Mouse (Mus musculus) C2C12 (cell line): ENCODE data around the gene Mprip. TPM values are rescaled to one million over a fixed set of nuclear protein-coding genes. Genes with fewer than 3 reads are reported as not detected.
A peak's percentile ranks its signal among the peaks of the same experiment; 100 is the strongest.

Source experiments
- H3K27me3 ChIP-seq: one replicate; pipeline ENCODE4 v1.6.1; 2011; ENCODE audit not compliant: control insufficient read depth, insufficient read depth, insufficient read length
- H3K36me3 ChIP-seq: one replicate; pipeline ENCODE4 v1.6.1; 2011; ENCODE audit not compliant: control insufficient read depth, insufficient read depth
- H3K4me3 ChIP-seq: one replicate; pipeline ENCODE4 v1.5.1; 2011; ENCODE audit warnings: mild to moderate bottlenecking, control low read depth; ENCODE audit not compliant: poor library complexity, insufficient read depth, severe bottlenecking
- H3K79me2 ChIP-seq: one replicate; pipeline ENCODE4 v1.6.1; 2011; ENCODE audit not compliant: control insufficient read depth, insufficient read depth
- H3K79me3 ChIP-seq: one replicate; pipeline ENCODE4 v1.6.1; 2011; ENCODE audit warnings: low read depth, control low read depth
- H3ac ChIP-seq: one replicate; pipeline ENCODE3; 2011; ENCODE audit warnings: low read depth; ENCODE audit not compliant: control insufficient read depth, insufficient read length
- CEBPB ChIP-seq: IDR thresholded peaks from one replicate; pipeline ENCODE4 v1.6.1; 2011; ENCODE audit warnings: low read depth, mild to moderate bottlenecking, control low read depth, moderate library complexity
- CTCF ChIP-seq: IDR thresholded peaks from one replicate; pipeline ENCODE4 v1.5.1; 2011; ENCODE audit not compliant: control insufficient read depth, insufficient read depth, insufficient read length
- FOSL1 ChIP-seq: IDR thresholded peaks from one replicate; pipeline ENCODE4 v1.8.0; 2011; ENCODE audit warnings: mild to moderate bottlenecking, low read length; ENCODE audit not compliant: poor library complexity, insufficient read depth, severe bottlenecking
- MAX ChIP-seq: IDR thresholded peaks from one replicate; pipeline ENCODE4 v1.6.1; 2011; ENCODE audit warnings: mild to moderate bottlenecking, control low read depth
- MYOD1 ChIP-seq: IDR thresholded peaks from one replicate; pipeline ENCODE4 v1.6.1; 2011; ENCODE audit warnings: low read depth; ENCODE audit not compliant: control insufficient read depth, insufficient read length
- MYOG ChIP-seq: IDR thresholded peaks from one replicate; pipeline ENCODE4 v1.6.1; 2011; ENCODE audit not compliant: control insufficient read depth, insufficient read length; ENCODE audit errors: extremely low read depth
- USF1 ChIP-seq: IDR thresholded peaks from one replicate; pipeline ENCODE4 v1.6.1; 2011; ENCODE audit warnings: low read depth, mild to moderate bottlenecking, control low read depth, moderate library complexity
- polyA plus RNA-seq: library from polyadenylated mRNA; unstranded; fragments of >200 nt; fragmentation: generic; extraction: Trizol; gene quantifications from one replicate; pipeline ENCODE4 v1.2.1, GENCODE M21; 2012; ENCODE audit warnings: missing spikeins

The Mprip gene
- polyA plus RNA-seq, 1 experiment = 257 TPM

GRCm38 (mm10) chr11:59635251-59635795, 25.8 kb upstream of the Mprip start:
- H3K79me3 ChIP-seq = no peaks in the 10 kb centered on the region
- no peaks in the 10 kb centered on the region for H3K79me2 ChIP-seq
- no peak overlapping the region for H3ac ChIP-seq
- peak; percentile 35 for TF ChIP-seq MAX
- TF ChIP-seq MYOG = no peak
- no peak overlapping the region for H3K4me3 ChIP-seq
- no peaks in the 10 kb centered on the region for H3K27me3 ChIP-seq
- H3K36me3 ChIP-seq = no peaks in the 10 kb centered on the region

DNA sequence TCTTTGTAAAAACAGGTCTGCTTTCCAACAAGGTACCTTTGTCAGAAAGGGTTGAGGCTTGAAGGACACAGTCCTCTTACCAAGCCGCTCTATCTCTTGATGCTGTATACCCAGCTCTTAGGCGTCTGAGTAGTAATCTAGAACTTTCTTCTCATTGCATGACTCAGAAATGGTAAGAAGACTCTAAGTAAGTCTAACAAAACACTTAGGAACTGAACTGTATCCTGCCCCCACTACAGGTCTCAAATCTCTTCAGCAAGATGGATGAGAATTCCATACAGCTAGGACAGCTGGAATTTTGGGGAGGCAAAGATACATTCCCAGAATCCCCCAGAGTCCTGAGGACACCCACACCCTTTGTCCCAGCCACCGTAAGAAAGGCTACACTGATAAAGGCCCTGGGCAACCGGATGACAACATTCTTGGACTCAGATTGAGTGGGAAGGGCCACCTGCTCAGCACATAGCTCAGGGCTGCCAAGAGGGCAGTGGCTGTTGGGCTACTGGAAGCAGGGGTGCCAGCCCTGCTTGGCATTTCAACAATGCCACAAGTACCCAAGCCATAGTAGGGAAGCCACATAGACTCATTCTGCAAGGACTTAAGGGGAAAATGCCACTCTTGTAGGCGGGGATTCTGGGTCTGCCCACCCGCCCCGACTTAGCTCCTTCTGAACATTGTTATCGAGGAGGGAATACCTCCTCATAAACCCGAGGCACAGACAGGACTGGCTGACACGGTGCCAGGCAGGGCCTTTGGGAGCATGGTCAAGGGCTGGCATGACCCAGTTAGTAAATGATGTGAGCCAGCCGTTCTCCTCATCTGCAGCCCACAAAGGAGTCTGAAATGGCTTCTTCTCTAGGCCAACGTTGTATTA, 25.0 kb upstream of the Mprip start:
- H3K4me3 ChIP-seq = no peak overlapping the region
- H3K79me3 ChIP-seq = no peaks in the 10 kb centered on the region
- H3K27me3 ChIP-seq = no peaks in the 10 kb centered on the region
- TF ChIP-seq MYOD1 (peak; percentile 88), FOSL1 (no peak), CTCF (no peak), USF1 (no peak), MAX (peak; percentile 83), MYOG (no peak), CEBPB (no peak)
- no peaks in the 10 kb centered on the region for H3K79me2 ChIP-seq
- H3ac ChIP-seq = peak overlapping the region; percentile 33
- no peaks in the 10 kb centered on the region for H3K36me3 ChIP-seq

- H3K27me3 ChIP-seq = no peaks in the 10 kb centered on the region
- H3K36me3 ChIP-seq = no peaks in the 10 kb centered on the region
- no peaks in the 10 kb centered on the region for H3K79me2 ChIP-seq
- TF ChIP-seq MAX (peak; percentile 23), FOSL1 (peak; percentile 44), MYOD1 (no peak)
- H3K79me3 ChIP-seq = no peaks in the 10 kb centered on the region
- H3ac ChIP-seq = peak overlapping the region; percentile 33
- no peak overlapping the region for H3K4me3 ChIP-seq
Measured at GRCm38 (mm10) chr11:59636695-59637414, 24.2 kb upstream of the Mprip start.

DNA sequence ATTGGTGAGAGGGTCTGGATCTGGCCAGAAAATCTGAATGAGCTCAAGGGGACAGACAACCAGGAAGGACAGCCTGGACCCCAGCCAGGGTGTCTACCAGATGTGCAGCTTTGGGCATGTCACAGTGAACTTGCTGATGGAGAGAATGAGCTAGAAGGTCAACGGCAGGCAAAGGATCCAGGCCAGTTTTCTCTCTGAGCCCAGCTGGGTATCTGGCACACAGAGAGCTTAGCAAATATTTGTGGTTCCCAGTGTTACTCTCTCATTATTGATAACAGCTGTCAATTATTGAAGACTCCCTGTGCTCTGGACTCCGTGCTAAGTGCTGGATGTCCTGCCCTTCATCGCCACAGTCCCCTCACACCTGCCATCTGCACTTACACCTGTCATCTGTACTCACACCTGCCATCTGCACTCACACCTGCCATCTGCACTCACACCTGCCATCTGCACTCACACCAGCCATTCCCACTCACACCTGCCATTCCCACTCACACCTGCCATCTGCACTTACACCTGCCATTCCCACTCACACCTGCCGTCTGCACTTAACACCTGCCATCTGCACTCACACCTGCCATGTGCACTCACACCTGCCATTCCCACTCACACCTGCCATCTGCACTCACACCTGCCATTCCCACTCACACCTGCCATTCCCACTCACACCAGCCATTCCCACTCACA, 21.0 kb upstream of the Mprip start:
- no peaks in the 10 kb centered on the region for H3K27me3 ChIP-seq
- H3K4me3 ChIP-seq = no peak overlapping the region
- H3K36me3 ChIP-seq = no peaks in the 10 kb centered on the region
- H3K79me3 ChIP-seq = no peaks in the 10 kb centered on the region
- no peak for TF ChIP-seq MYOG
- no peak for TF ChIP-seq CTCF
- TF ChIP-seq USF1 = no peak
- TF ChIP-seq MYOD1 = peak; percentile 51
- no peaks in the 10 kb centered on the region for H3K79me2 ChIP-seq
- no peak overlapping the region for H3ac ChIP-seq

- H3K79me2 ChIP-seq = no peaks in the 10 kb centered on the region
- H3ac ChIP-seq = no peak overlapping the region
- TF ChIP-seq MAX (peak; percentile 33), CEBPB (no peak), MYOG (no peak), FOSL1 (no peak), CTCF (no peak)
Measured at GRCm38 (mm10) chr11:59641227-59641626, 19.9 kb upstream of the Mprip start.

More at GRCm38 (mm10) chr11:59641227-59641626, 19.9 kb upstream of the Mprip start:
- H3K79me3 ChIP-seq = no peaks in the 10 kb centered on the region
- no peak overlapping the region for H3K4me3 ChIP-seq
- H3K36me3 ChIP-seq = no peaks in the 10 kb centered on the region
- no peaks in the 10 kb centered on the region for H3K27me3 ChIP-seq
